Mouse (Mus musculus) hindbrain, embryonic 12.5 days (tissue): ENCODE results near the gene Lpcat2b. TPM values are rescaled to one million over a fixed set of nuclear protein-coding genes. Genes with fewer than 3 reads are reported as not detected.
A peak's percentile ranks its signal among the peaks of the same experiment; 100 is the strongest.

ENCODE experiments used
- ATAC-seq: fragments of 200-750 bp; cut with Nextera tagmentation; 2 replicates; pipeline ENCODE4 v1.8.0; 2017; ENCODE audit warnings: moderate TSS enrichment; ENCODE audit not compliant: low FRiP score
- H3K27ac ChIP-seq: fragments of 300-500 bp; sonication (generic); 2 replicates; pipeline ENCODE4 v1.5.1; 2016; ENCODE audit warnings: mild to moderate bottlenecking
- H3K27me3 ChIP-seq: fragments of 300-500 bp; sonication (generic); 2 replicates; pipeline ENCODE4 v1.6.1; 2016; ENCODE audit warnings: mild to moderate bottlenecking
- H3K36me3 ChIP-seq: fragments of 300-500 bp; sonication (generic); 2 replicates; pipeline ENCODE4 v1.6.1; 2016; ENCODE audit warnings: mild to moderate bottlenecking
- H3K4me1 ChIP-seq: fragments of 300-500 bp; sonication (generic); 2 replicates; pipeline ENCODE4 v1.6.1; 2016
- H3K4me2 ChIP-seq: fragments of 300-500 bp; sonication (generic); replicated peaks from 2 replicates; pipeline ENCODE4 v1.6.1; 2016; ENCODE audit warnings: mild to moderate bottlenecking
- H3K4me3 ChIP-seq: fragments of 300-500 bp; sonication (generic); 2 replicates; pipeline ENCODE4 v1.5.1; 2016; ENCODE audit warnings: mild to moderate bottlenecking
- H3K9ac ChIP-seq: fragments of 300-500 bp; sonication (generic); 2 replicates; pipeline ENCODE4 v1.6.1; 2016; ENCODE audit warnings: mild to moderate bottlenecking, moderate library complexity
- H3K9me3 ChIP-seq: fragments of 300-500 bp; sonication (generic); replicated peaks from 2 replicates; pipeline ENCODE4 v1.6.1; 2016; ENCODE audit warnings: mild to moderate bottlenecking
- WGBS: fragments of 180-500 bp; shearing (Covaris S2); methylation state at CpG from one replicate; pipeline ENCODE4 v1.1.7; 2016; 5-methylcytosine and 5-hydroxymethylcytosine counted together
- polyA plus RNA-seq: library from polyadenylated mRNA; unstranded; fragments of >200 nt; fragmentation: Nextera tagmentation; extraction: Ambion mirVana; gene quantifications from 2 replicates; pipeline ENCODE4 v1.2.1, GENCODE M21; 2016

The Lpcat2b gene
- polyA plus RNA-seq, 1 experiment from 2014 or later: not detected

DNA sequence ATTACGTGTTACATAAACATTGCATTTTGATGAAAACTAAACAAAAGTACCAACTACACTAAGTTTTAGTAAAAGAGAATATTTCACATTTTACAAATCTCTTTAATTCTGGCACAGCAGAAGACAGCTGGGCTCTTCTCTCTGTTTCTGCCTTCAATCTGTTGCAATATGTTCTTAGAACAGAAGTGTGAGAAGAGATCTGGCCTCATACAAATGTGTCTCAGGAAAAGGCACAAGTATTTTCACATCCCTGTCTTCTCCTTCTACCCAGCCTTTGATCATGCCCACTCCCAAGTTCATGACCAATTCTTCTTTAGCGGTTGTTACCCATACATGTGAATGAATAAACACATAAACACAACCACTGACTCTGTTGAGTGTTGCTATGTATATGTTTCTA lies 16.3 kb upstream of the Lpcat2b start:
- 85% methylated on average over 2 of the region's 2 CpGs for WGBS
- H3K27me3 ChIP-seq: no peaks in the 10 kb centered on the region
- H3K4me3 ChIP-seq: no peak overlapping the region
- no peaks in the 10 kb centered on the region for H3K36me3 ChIP-seq
- no peaks in the 10 kb centered on the region for H3K9me3 ChIP-seq
- no peaks in the 10 kb centered on the region for H3K4me1 ChIP-seq
- no peak overlapping the region for H3K4me2 ChIP-seq
- ATAC-seq: no peak
- H3K9ac ChIP-seq: no peak overlapping the region
- no peak overlapping the region for H3K27ac ChIP-seq

DNA sequence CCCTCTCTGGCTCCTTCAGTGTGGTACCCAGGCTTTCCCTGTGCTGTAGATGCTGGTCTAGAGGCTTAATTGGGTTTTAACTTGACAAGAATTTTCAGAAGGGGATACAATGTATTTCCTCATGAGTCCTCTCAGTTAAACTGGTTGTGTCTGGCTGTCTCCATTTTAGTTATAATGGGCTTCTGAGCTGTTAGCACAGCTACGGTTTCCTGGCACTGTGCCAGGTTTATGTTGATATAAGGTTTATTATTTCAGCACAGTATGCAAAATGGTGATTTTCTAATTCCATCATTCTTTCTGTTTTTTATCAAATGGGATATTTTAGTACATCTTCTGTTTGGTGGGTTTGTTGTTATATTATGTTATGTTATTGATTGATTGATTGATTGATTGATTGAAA lies 9.7 kb upstream of the Lpcat2b start:
- 73% methylated on average over 1 of the region's 1 CpGs for WGBS
- no peak overlapping the region for H3K9ac ChIP-seq
- H3K27ac ChIP-seq: no peak overlapping the region
- H3K4me3 ChIP-seq: no peak overlapping the region
- no peaks in the 10 kb centered on the region for H3K9me3 ChIP-seq
- H3K4me1 ChIP-seq: no peaks in the 10 kb centered on the region
- ATAC-seq: no peak
- H3K36me3 ChIP-seq: no peaks in the 10 kb centered on the region
- H3K4me2 ChIP-seq: no peak overlapping the region
- H3K27me3 ChIP-seq: no peaks in the 10 kb centered on the region

- 81% methylated on average over 5 of the region's 5 CpGs for WGBS
Observed at GRCm38 (mm10) chr5:107434001-107434400, 2.7 kb downstream of the Lpcat2b start.

DNA sequence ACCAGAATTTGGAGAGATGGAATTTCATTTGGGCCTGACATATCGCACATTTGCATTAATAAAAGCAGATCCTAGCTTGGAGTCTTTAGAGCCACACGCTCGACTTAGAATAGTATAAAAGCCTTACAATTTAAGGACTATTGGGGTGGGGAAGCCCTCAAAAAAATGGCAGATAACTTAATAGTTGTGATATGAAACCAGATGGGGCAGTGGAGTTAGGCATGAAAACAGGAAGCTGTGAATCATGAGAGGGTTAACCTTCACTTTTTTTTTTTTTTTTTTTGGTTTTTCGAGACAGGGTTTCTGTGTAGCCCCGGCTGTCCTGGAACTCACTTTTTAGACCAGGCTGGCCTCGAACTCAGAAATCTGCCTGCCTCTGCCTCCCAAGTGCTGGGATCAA lies 4.8 kb downstream of the Lpcat2b start:
- H3K4me2 ChIP-seq: no peak overlapping the region
- H3K9ac ChIP-seq: no peak overlapping the region
- H3K36me3 ChIP-seq: no peaks in the 10 kb centered on the region
- peaks cover 5% of the 10 kb centered on the region for H3K4me1 ChIP-seq
- H3K27me3 ChIP-seq: no peaks in the 10 kb centered on the region
- ATAC-seq: no peak
- no peaks in the 10 kb centered on the region for H3K9me3 ChIP-seq
- no peak overlapping the region for H3K4me3 ChIP-seq
- no peak overlapping the region for H3K27ac ChIP-seq
- 95% methylated on average over 6 of the region's 6 CpGs for WGBS

More at GRCm38 (mm10) chr5:107434001-107434400, 2.7 kb downstream of the Lpcat2b start:
- Histone ChIP-seq H3K4me1 (peaks cover 5% of the 10 kb centered on the region), H3K27ac (no peak overlapping the region), H3K27me3 (no peaks in the 10 kb centered on the region), H3K4me3 (no peak overlapping the region), H3K9me3 (no peaks in the 10 kb centered on the region), H3K9ac (no peak overlapping the region), H3K4me2 (no peak overlapping the region), H3K36me3 (no peaks in the 10 kb centered on the region)
- ATAC-seq: no peak

DNA sequence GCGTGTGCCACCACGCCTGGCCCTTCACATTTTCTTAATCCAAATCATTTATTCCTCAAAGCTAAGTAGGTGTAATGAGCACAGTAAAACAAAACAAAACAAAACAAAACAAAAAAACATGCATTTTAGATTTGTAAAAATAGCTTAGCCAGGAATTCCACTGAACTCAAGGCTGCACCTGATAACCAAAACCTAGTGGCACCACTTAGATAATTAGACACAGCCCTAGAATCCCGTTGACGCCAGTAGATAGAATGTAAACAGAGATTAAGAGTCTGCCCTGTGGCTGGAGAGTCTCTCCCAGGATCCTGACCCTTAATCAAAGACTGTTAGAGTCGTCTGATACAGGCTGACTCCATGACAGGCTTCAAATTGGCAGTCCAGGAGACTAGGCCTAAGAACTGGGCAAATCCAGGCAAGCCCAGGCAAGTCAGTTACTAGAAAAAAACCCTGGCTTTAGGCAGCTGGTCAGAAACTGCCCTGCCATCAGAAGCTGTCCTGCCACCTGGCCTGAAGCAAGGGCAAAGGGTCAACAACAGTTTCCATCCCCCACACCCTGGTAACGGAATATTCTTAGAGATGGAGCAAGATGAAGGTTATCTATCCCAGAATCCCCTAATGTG lies 5.3 kb downstream of the Lpcat2b start:
- ATAC-seq: no peak
- Histone ChIP-seq H3K4me2 (peak overlapping the region; percentile 65; the same call in 1 of the 2 replicates), H3K9me3 (no peaks in the 10 kb centered on the region), H3K4me1 (peaks cover 5% of the 10 kb centered on the region), H3K36me3 (no peaks in the 10 kb centered on the region), H3K4me3 (no peak overlapping the region), H3K27ac (no peak overlapping the region), H3K27me3 (no peaks in the 10 kb centered on the region), H3K9ac (no peak overlapping the region)
- WGBS: 83% methylated on average over 6 of the region's 6 CpGs

GRCm38 (mm10) chr5:107437464-107438281 lies 6.3 kb downstream of the Lpcat2b start, which contains the start of gene Btbd8:
Btbd8 (plus strand) TSS chr5:107437997.
- WGBS: under 1% methylated on average over 51 of the region's 51 CpGs
- Histone ChIP-seq H3K4me2 (peak within 1 kb of the TSS; percentile 65), H3K4me3 (peak within 1 kb of the TSS; percentile 83), H3K4me1 (peaks cover 5% of the 10 kb centered on the region), H3K9me3 (no peaks in the 10 kb centered on the region), H3K27me3 (no peaks in the 10 kb centered on the region), H3K36me3 (no peaks in the 10 kb centered on the region), H3K9ac (peak within 1 kb of the TSS; percentile 92), H3K27ac (peak within 1 kb of the TSS; percentile 89)
- ATAC-seq: peak; percentile 97

- 26% methylated on average over 7 of the region's 7 CpGs for WGBS
- no peaks in the 10 kb centered on the region for H3K27me3 ChIP-seq
- H3K4me1 ChIP-seq: peaks cover 5% of the 10 kb centered on the region
- peak overlapping the region; percentile 65 for H3K4me2 ChIP-seq
- ATAC-seq: peak; percentile 14; the same call in 1 of the 2 replicates
- H3K9ac ChIP-seq: peak overlapping the region; percentile 92
- no peaks in the 10 kb centered on the region for H3K36me3 ChIP-seq
- H3K27ac ChIP-seq: peak overlapping the region; percentile 89
- peak overlapping the region; percentile 83 for H3K4me3 ChIP-seq
- no peaks in the 10 kb centered on the region for H3K9me3 ChIP-seq
Observed at GRCm38 (mm10) chr5:107438353-107438752, 7.0 kb downstream of the Lpcat2b start.

GRCm38 (mm10) chr5:107441881-107442280 lies 10.5 kb downstream of the Lpcat2b start:
- Histone ChIP-seq H3K9ac (no peak overlapping the region), H3K4me1 (peaks cover 5% of the 10 kb centered on the region), H3K9me3 (no peaks in the 10 kb centered on the region), H3K27ac (no peak overlapping the region), H3K36me3 (no peaks in the 10 kb centered on the region), H3K27me3 (no peaks in the 10 kb centered on the region), H3K4me3 (no peak overlapping the region), H3K4me2 (no peak overlapping the region)
- 87% methylated on average over 5 of the region's 5 CpGs for WGBS
- ATAC-seq: no peak

- no peaks in the 10 kb centered on the region for H3K36me3 ChIP-seq
- no peaks in the 10 kb centered on the region for H3K4me1 ChIP-seq
- ATAC-seq: no peak
- H3K4me3 ChIP-seq: no peak overlapping the region
- H3K4me2 ChIP-seq: no peak overlapping the region
- no peak overlapping the region for H3K9ac ChIP-seq
- H3K27ac ChIP-seq: no peak overlapping the region
- 81% methylated on average over 4 of the region's 4 CpGs for WGBS
- H3K27me3 ChIP-seq: no peaks in the 10 kb centered on the region
- no peaks in the 10 kb centered on the region for H3K9me3 ChIP-seq
Observed at GRCm38 (mm10) chr5:107444251-107444650, 12.9 kb downstream of the Lpcat2b start.

DNA sequence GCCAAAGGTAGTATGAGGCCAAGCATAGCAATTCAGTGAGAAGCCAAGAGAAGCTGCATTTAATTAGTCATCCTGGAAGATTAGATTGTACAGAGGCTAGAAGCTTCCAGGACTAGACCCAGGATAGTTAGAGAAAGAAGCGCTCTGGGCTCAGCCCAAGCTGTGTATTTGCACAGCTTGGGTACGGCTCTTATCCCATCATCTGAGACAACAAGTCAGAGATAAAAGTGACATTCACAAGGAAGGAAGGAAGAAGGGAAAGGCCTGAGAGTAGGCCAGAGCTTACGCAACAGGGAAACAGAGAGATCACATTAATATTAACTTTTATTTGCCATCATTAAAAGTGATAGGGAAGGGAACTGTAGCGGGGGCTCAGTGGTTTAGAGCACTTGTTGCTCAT lies 16.6 kb downstream of the Lpcat2b start:
- 91% methylated on average over 4 of the region's 4 CpGs for WGBS
- Histone ChIP-seq H3K4me1 (no peaks in the 10 kb centered on the region), H3K27ac (no peak overlapping the region), H3K9me3 (no peaks in the 10 kb centered on the region), H3K36me3 (no peaks in the 10 kb centered on the region), H3K9ac (no peak overlapping the region), H3K4me2 (no peak overlapping the region), H3K4me3 (no peak overlapping the region), H3K27me3 (no peaks in the 10 kb centered on the region)
- ATAC-seq: no peak

DNA sequence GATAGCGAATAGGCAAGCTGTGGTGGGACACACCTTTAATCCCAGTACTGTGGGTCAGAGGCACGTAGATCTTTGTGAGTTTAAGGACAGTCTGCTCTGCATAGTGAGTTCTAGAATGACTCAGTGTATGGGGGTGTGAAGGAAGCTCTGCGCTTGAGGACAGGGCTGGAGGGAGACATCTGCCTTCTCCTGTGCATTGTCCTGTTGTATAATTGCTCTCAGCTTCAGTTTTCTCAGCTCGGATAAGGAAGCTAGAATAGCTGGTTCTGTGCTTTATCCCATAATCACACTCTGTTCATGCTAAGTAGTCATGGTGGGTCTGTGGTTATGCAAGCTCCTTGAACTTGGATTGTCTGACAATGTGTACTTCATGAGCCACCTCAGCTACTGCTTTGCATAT lies 17.4 kb downstream of the Lpcat2b start:
- no peak overlapping the region for H3K9ac ChIP-seq
- H3K4me3 ChIP-seq: no peak overlapping the region
- no peaks in the 10 kb centered on the region for H3K27me3 ChIP-seq
- no peaks in the 10 kb centered on the region for H3K4me1 ChIP-seq
- H3K9me3 ChIP-seq: no peaks in the 10 kb centered on the region
- no peaks in the 10 kb centered on the region for H3K36me3 ChIP-seq
- no peak for ATAC-seq
- WGBS: 89% methylated on average over 4 of the region's 4 CpGs
- H3K27ac ChIP-seq: no peak overlapping the region
- no peak overlapping the region for H3K4me2 ChIP-seq

DNA sequence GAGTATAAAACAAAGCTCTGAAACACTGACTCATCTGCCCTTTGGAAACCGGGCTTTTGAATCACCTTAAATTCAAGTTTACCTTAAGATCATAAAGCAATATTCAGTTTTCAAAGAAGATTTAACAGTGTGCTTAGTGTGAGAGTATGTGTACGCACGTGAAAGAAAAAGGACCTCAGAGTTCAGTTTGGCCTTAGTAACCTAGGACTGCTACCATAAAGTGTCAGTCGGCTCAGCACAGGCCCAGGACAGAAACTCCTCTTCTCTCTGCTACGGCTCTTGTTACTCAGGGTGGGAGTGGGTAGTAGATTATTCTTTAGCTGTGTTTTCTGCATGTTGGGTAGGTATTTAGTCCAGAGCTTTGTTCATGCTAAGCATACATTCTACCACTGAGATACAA lies 18.3 kb downstream of the Lpcat2b start:
- no peak overlapping the region for H3K4me2 ChIP-seq
- H3K9ac ChIP-seq: no peak overlapping the region
- H3K4me1 ChIP-seq: no peaks in the 10 kb centered on the region
- 93% methylated on average over 5 of the region's 5 CpGs for WGBS
- no peak for ATAC-seq
- H3K27ac ChIP-seq: no peak overlapping the region
- no peaks in the 10 kb centered on the region for H3K9me3 ChIP-seq
- H3K27me3 ChIP-seq: no peaks in the 10 kb centered on the region
- no peaks in the 10 kb centered on the region for H3K36me3 ChIP-seq
- no peak overlapping the region for H3K4me3 ChIP-seq

DNA sequence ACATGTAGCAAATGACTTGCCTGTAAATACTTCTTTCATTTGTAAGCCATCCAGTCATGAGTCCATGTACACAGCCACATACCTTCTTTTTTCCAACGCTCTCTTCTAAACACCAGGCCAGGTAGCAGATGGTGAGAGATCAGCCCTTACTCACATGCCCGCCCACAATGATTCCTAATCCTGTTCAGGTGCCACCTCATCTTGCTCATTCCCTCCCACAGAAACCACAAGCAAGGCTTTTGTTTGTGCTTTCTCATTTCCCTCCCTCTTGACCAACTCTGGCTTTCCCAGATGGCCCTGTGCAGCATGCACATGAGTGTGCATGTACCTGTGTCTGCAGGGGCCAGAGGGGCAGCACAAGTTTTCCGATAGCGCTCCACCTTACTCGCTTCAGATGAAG lies 18.9 kb downstream of the Lpcat2b start:
- H3K4me2 ChIP-seq: no peak overlapping the region
- no peak overlapping the region for H3K9ac ChIP-seq
- H3K36me3 ChIP-seq: no peaks in the 10 kb centered on the region
- H3K27ac ChIP-seq: no peak overlapping the region
- H3K27me3 ChIP-seq: no peaks in the 10 kb centered on the region
- H3K9me3 ChIP-seq: no peaks in the 10 kb centered on the region
- no peaks in the 10 kb centered on the region for H3K4me1 ChIP-seq
- ATAC-seq: no peak
- H3K4me3 ChIP-seq: no peak overlapping the region
- WGBS: 93% methylated on average over 5 of the region's 5 CpGs
